Mouse (Mus musculus) spleen, adult 12 weeks (tissue): ENCODE data around the gene Ppp1r3c.
"Not testable (repeated sequence)": the region's sequence is repeated elsewhere in the genome, so short reads cannot be mapped to it uniquely, and the experiment has no call there.

Source experiments
- DNase-seq: peaks from one replicate; pipeline ENCODE4 v3.0.0; 2022; ENCODE audit warnings: low spot score

Gene Ppp1r3c

GRCm38 (mm10) chr19:36736537-36736936 lies at the start of gene Ppp1r3c:
Gene Ppp1r3c (minus strand): TSS chr19:36736653.
- DNase-seq: no peak

- DNase-seq: no peak
Observed at GRCm38 (mm10) chr19:36783179-36783578, 46.7 kb upstream of the Ppp1r3c start.

GRCm38 (mm10) chr19:36782591-36782990 lies 46.1 kb upstream of the Ppp1r3c start:
- no peak for DNase-seq

- no peak for DNase-seq
Observed at GRCm38 (mm10) chr19:36781996-36782395, 45.5 kb upstream of the Ppp1r3c start.

GRCm38 (mm10) chr19:36780375-36780774 lies 43.9 kb upstream of the Ppp1r3c start:
- no peak for DNase-seq

GRCm38 (mm10) chr19:36779765-36780164 lies 43.3 kb upstream of the Ppp1r3c start:
- DNase-seq: no peak

GRCm38 (mm10) chr19:36775531-36775930 lies 39.1 kb upstream of the Ppp1r3c start:
- DNase-seq: no peak

GRCm38 (mm10) chr19:36773716-36774459 lies 37.4 kb upstream of the Ppp1r3c start:
- no peak for DNase-seq

- no peak for DNase-seq
Observed at GRCm38 (mm10) chr19:36768084-36768483, 31.6 kb upstream of the Ppp1r3c start.

GRCm38 (mm10) chr19:36764451-36764850 lies 28.0 kb upstream of the Ppp1r3c start:
- no peak for DNase-seq

GRCm38 (mm10) chr19:36748996-36749395 lies 12.5 kb upstream of the Ppp1r3c start:
- no peak for DNase-seq

- no peak for DNase-seq
Observed at GRCm38 (mm10) chr19:36742331-36742730, 5.9 kb upstream of the Ppp1r3c start.

- DNase-seq: no peak
Observed at GRCm38 (mm10) chr19:36739566-36740211, 3.2 kb upstream of the Ppp1r3c start.

- no peak for DNase-seq
Observed at GRCm38 (mm10) chr19:36738009-36738408, 1.6 kb upstream of the Ppp1r3c start.

GRCm38 (mm10) chr19:36737087-36737486 lies 634 bp upstream of the Ppp1r3c start:
- no peak for DNase-seq

- no peak for DNase-seq
Observed at GRCm38 (mm10) chr19:36734308-36735038, 2.0 kb downstream of the Ppp1r3c start.

- no peak for DNase-seq
Observed at GRCm38 (mm10) chr19:36733191-36733943, 3.1 kb downstream of the Ppp1r3c start.

- DNase-seq: no peak
Observed at GRCm38 (mm10) chr19:36731310-36731709, 5.1 kb downstream of the Ppp1r3c start.

- not testable (repeated sequence) for DNase-seq
Observed at GRCm38 (mm10) chr19:36730414-36730813, 6.0 kb downstream of the Ppp1r3c start.

- no peak for DNase-seq
Observed at GRCm38 (mm10) chr19:36728741-36729460, 7.6 kb downstream of the Ppp1r3c start.

- DNase-seq: no peak
Observed at GRCm38 (mm10) chr19:36724970-36725369, 11.5 kb downstream of the Ppp1r3c start.
